Mouse (Mus musculus): ENCODE results near the gene Atp9a. TPM values are rescaled to one million over a fixed set of nuclear protein-coding genes. Genes with fewer than 3 reads are reported as not detected.

The Atp9a gene
- total RNA-seq, 1 experiment: 41.5 TPM

- Histone ChIP-seq H3K4me1 (ENCODE audit: control insufficient read depth in 2 of 2, insufficient read depth in 2 of 2, low read length in 2 of 2, poor library complexity in 1 of 2) (peaks cover 0 to 1% of the 10 kb centered on the region in 2 experiments; a peak in 1 of 4 replicates), H3K27ac (ENCODE audit: insufficient read depth, low read depth, low read length, poor library complexity, severe bottlenecking) (no peak overlapping the region), H3K9ac (ENCODE audit: insufficient read depth, low read depth, low read length, poor library complexity, severe bottlenecking) (no peak overlapping the region), H3K36me3 (ENCODE audit: control insufficient read depth, insufficient read depth, low read length, poor library complexity, severe bottlenecking) (no peaks in the 10 kb centered on the region), H3K4me3 (ENCODE audit: insufficient read depth in 1 of 2, low read depth in 1 of 2, low read length in 2 of 2, poor library complexity in 1 of 2, severe bottlenecking in 1 of 2) (no peak overlapping the region), H3K9me3 (ENCODE audit: control insufficient read depth, insufficient read depth, low read depth, low read length) (no peaks in the 10 kb centered on the region)
- TF ChIP-seq HCFC1 (IDR thresholded peaks at IDR 0.05; ENCODE audit: borderline replicate concordance, insufficient read depth, low read length) (no peak), ZNF384 (IDR thresholded peaks at IDR 0.05; ENCODE audit: low read depth, low read length) (no peak), MAFK (IDR thresholded peaks at IDR 0.05; ENCODE audit: insufficient read depth, low read depth, low read length) (no peak), ZC3H11A (IDR thresholded peaks at IDR 0.05; ENCODE audit: borderline replicate concordance, low read depth, low read length) (no peak), CHD2 (IDR thresholded peaks at IDR 0.05; ENCODE audit: low read depth, low read length) (no peak)
- DNase-seq (ENCODE audit: low read depth, low spot score): no peak
- in situ Hi-C loops (cut with MboI; ENCODE audit: low sequenced_read_pairs in 2 of 2, unreplicated experiment in 2 of 2): no loop called here
Observed at GRCm38 (mm10) chr2:168621111-168621802, 121.0 kb downstream of the Atp9a start.

- no peak overlapping the region for H3K27ac ChIP-seq (ENCODE audit: insufficient read depth, low read depth, low read length, poor library complexity, severe bottlenecking)
- peaks cover under 1 to 1% of the 10 kb centered on the region in 2 experiments; a peak in 2 of 4 replicates for H3K4me1 ChIP-seq (ENCODE audit: control insufficient read depth in 2 of 2, insufficient read depth in 2 of 2, low read length in 2 of 2, poor library complexity in 1 of 2)
- H3K36me3 ChIP-seq (ENCODE audit: control insufficient read depth, insufficient read depth, low read length, poor library complexity, severe bottlenecking): no peaks in the 10 kb centered on the region
- in situ Hi-C loops (cut with MboI; ENCODE audit: low sequenced_read_pairs in 2 of 2, unreplicated experiment in 2 of 2): no loop called here
- no peaks in the 10 kb centered on the region for H3K9me3 ChIP-seq (ENCODE audit: control insufficient read depth, insufficient read depth, low read depth, low read length)
- no peak overlapping the region for H3K4me3 ChIP-seq (ENCODE audit: insufficient read depth in 1 of 2, low read depth in 1 of 2, low read length in 2 of 2, poor library complexity in 1 of 2, severe bottlenecking in 1 of 2)
- TF ChIP-seq MAFK (IDR thresholded peaks at IDR 0.05; ENCODE audit: insufficient read depth, low read depth, low read length) (no peak), HCFC1 (IDR thresholded peaks at IDR 0.05; ENCODE audit: borderline replicate concordance, insufficient read depth, low read length) (no peak), ZNF384 (IDR thresholded peaks at IDR 0.05; ENCODE audit: low read depth, low read length) (no peak)
- DNase-seq (ENCODE audit: low read depth, low spot score): no peak
- no peak overlapping the region for H3K9ac ChIP-seq (ENCODE audit: insufficient read depth, low read depth, low read length, poor library complexity, severe bottlenecking)
Observed at GRCm38 (mm10) chr2:168618205-168618717, 123.9 kb downstream of the Atp9a start.

DNA sequence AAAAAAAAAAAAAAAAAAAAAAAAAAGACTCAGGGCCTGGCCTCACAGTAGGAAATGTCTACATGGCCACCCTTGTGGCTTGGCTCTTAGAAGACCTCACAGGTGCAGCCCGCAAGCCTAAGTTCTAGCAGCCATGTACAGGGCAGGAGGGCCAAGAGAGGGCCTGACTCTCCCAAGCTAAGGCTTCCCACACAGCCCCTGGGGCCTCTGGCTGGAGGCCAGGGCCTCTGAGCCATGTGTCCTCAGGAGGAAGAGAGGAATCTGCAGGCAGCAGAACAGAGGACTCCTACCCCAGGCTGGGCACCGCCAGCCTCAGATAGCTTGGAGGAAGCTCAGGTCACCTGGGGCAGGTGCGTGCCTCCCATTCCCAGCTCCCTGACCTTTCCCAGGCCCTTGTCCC, 127.0 kb downstream of the Atp9a start:
- no peak overlapping the region for H3K4me3 ChIP-seq (ENCODE audit: insufficient read depth in 1 of 2, low read depth in 1 of 2, low read length in 2 of 2, poor library complexity in 1 of 2, severe bottlenecking in 1 of 2)
- peaks cover 1 to 2% of the 10 kb centered on the region in 2 experiments; a peak in 2 of 4 replicates for H3K4me1 ChIP-seq (ENCODE audit: control insufficient read depth in 2 of 2, insufficient read depth in 2 of 2, low read length in 2 of 2, poor library complexity in 1 of 2)
- no peaks in the 10 kb centered on the region for H3K9me3 ChIP-seq (ENCODE audit: control insufficient read depth, insufficient read depth, low read depth, low read length)
- TF ChIP-seq CHD2 (IDR thresholded peaks at IDR 0.05; ENCODE audit: low read depth, low read length) (no peak), MAFK (IDR thresholded peaks at IDR 0.05; ENCODE audit: insufficient read depth, low read depth, low read length) (no peak), ZC3H11A (IDR thresholded peaks at IDR 0.05; ENCODE audit: borderline replicate concordance, low read depth, low read length) (no peak), HCFC1 (IDR thresholded peaks at IDR 0.05; ENCODE audit: borderline replicate concordance, insufficient read depth, low read length) (no peak), ZNF384 (IDR thresholded peaks at IDR 0.05; ENCODE audit: low read depth, low read length) (no peak)
- H3K9ac ChIP-seq (ENCODE audit: insufficient read depth, low read depth, low read length, poor library complexity, severe bottlenecking): no peak overlapping the region
- H3K27ac ChIP-seq (ENCODE audit: insufficient read depth, low read depth, low read length, poor library complexity, severe bottlenecking): no peak overlapping the region
- H3K36me3 ChIP-seq (ENCODE audit: control insufficient read depth, insufficient read depth, low read length, poor library complexity, severe bottlenecking): no peaks in the 10 kb centered on the region
- in situ Hi-C loops (cut with MboI; ENCODE audit: low sequenced_read_pairs in 2 of 2, unreplicated experiment in 2 of 2): no loop called here
- DNase-seq (ENCODE audit: low read depth, low spot score): no peak

DNA sequence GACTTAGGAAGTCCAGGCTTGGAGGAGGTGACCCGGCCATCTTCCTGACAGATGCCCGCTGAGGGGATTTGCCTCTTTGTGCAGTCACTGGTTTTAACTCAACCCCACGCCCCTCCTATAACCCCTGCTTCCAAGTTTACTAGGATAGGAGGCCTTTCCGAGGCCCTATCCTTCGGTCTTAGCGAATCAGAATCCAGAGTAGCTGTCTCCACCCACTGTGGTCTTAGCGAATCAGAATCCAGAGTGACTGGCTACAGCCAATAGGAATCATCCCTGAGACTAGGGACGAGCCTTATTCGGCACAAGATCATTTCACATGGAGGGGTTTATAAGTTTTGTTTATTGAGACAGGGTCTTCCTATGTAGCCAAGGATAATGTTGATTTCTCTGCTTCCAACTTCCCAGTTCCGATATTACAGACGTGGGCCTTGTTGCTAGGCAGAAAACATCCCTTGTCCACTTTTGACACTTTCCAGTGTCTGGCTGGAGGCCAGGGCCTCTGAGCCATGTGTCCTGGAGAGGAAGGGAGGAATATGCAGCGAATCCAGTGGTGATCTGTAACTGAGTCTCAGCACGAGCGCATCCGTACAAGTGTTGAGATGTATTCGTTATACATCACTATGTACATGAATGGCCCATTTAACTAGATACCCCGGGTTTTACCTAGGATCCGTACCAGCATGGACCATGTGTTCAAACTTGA, 127.9 kb downstream of the Atp9a start:
- Histone ChIP-seq H3K4me1 (ENCODE audit: control insufficient read depth in 2 of 2, insufficient read depth in 2 of 2, low read length in 2 of 2, poor library complexity in 1 of 2) (peaks cover 1 to 2% of the 10 kb centered on the region in 2 experiments; a peak in 2 of 4 replicates), H3K27ac (ENCODE audit: insufficient read depth, low read depth, low read length, poor library complexity, severe bottlenecking) (no peak overlapping the region), H3K36me3 (ENCODE audit: control insufficient read depth, insufficient read depth, low read length, poor library complexity, severe bottlenecking) (no peaks in the 10 kb centered on the region), H3K9me3 (ENCODE audit: control insufficient read depth, insufficient read depth, low read depth, low read length) (no peaks in the 10 kb centered on the region), H3K4me3 (ENCODE audit: insufficient read depth in 1 of 2, low read depth in 1 of 2, low read length in 2 of 2, poor library complexity in 1 of 2, severe bottlenecking in 1 of 2) (no peak overlapping the region; a peak in 1 of 4 replicates), H3K9ac (ENCODE audit: insufficient read depth, low read depth, low read length, poor library complexity, severe bottlenecking) (no peak overlapping the region)
- TF ChIP-seq ZNF384 (IDR thresholded peaks at IDR 0.05; ENCODE audit: low read depth, low read length): no peak
- no peak for TF ChIP-seq MAFK (IDR thresholded peaks at IDR 0.05; ENCODE audit: insufficient read depth, low read depth, low read length)
- no peak for TF ChIP-seq ZC3H11A (IDR thresholded peaks at IDR 0.05; ENCODE audit: borderline replicate concordance, low read depth, low read length)
- TF ChIP-seq CHD2 (IDR thresholded peaks at IDR 0.05; ENCODE audit: low read depth, low read length): peak; percentile 77
- no peak for TF ChIP-seq HCFC1 (IDR thresholded peaks at IDR 0.05; ENCODE audit: borderline replicate concordance, insufficient read depth, low read length)
- DNase-seq (ENCODE audit: low read depth, low spot score): peak; percentile 50
- in situ Hi-C loops (cut with MboI; ENCODE audit: low sequenced_read_pairs in 2 of 2, unreplicated experiment in 2 of 2): no loop called here
